Mouse (Mus musculus) stomach, embryonic 15.5 days (tissue): ENCODE measurements at regions not wholly inside any gene's neighbourhood (a gene's known extent, or its start where the extent isn't known, plus 50 kb on each side); places are given as distances from the start of the nearest gene placed in this dataset.

ENCODE experiments used
- ATAC-seq: fragments of 200-750 bp; cut with Nextera tagmentation; 2 replicates; pipeline ENCODE4 v1.8.0; 2017; ENCODE audit warnings: low read depth, moderate number of reproducible peaks, moderate TSS enrichment; ENCODE audit not compliant: insufficient read depth, low FRiP score
- H3K27ac ChIP-seq: fragments of 300-500 bp; sonication (generic); 2 replicates; pipeline ENCODE4 v1.5.1; 2015; ENCODE audit warnings: mild to moderate bottlenecking, inconsistent platforms
- H3K27me3 ChIP-seq: fragments of 300-500 bp; sonication (generic); replicated peaks from 2 replicates; pipeline ENCODE4 v1.6.1; 2015; ENCODE audit warnings: inconsistent platforms
- H3K36me3 ChIP-seq: fragments of 300-500 bp; sonication (generic); 2 replicates; pipeline ENCODE4 v1.6.1; 2015; ENCODE audit warnings: inconsistent platforms
- H3K4me1 ChIP-seq: fragments of 300-500 bp; sonication (generic); 2 replicates; pipeline ENCODE4 v1.6.1; 2015; ENCODE audit warnings: inconsistent platforms
- H3K4me2 ChIP-seq: fragments of 300-500 bp; sonication (generic); 2 replicates; pipeline ENCODE4 v1.6.1; 2015; ENCODE audit warnings: mild to moderate bottlenecking, inconsistent platforms
- H3K4me3 ChIP-seq: fragments of 300-500 bp; sonication (generic); replicated peaks from 2 replicates; pipeline ENCODE4 v1.5.1; 2015; ENCODE audit warnings: inconsistent platforms
- H3K9ac ChIP-seq: fragments of 300-500 bp; sonication (generic); 2 replicates; pipeline ENCODE4 v1.6.1; 2015; ENCODE audit warnings: inconsistent platforms
- H3K9me3 ChIP-seq: fragments of 300-500 bp; sonication (generic); 2 replicates; pipeline ENCODE4 v1.6.1; 2016; ENCODE audit warnings: inconsistent platforms
- WGBS: fragments of 180-500 bp; shearing (Covaris S2); methylation state at CpG from one replicate; pipeline ENCODE4 v1.1.7; 2015; 5-methylcytosine and 5-hydroxymethylcytosine counted together

- no peaks in the 10 kb centered on the region for H3K27me3 ChIP-seq
- no peak for ATAC-seq
- H3K9me3 ChIP-seq: no peaks in the 10 kb centered on the region
- H3K27ac ChIP-seq: no peak overlapping the region
- no peaks in the 10 kb centered on the region for H3K36me3 ChIP-seq
- no peaks in the 10 kb centered on the region for H3K4me1 ChIP-seq
- H3K9ac ChIP-seq: no peak overlapping the region
- H3K4me3 ChIP-seq: no peak overlapping the region
- 68% methylated on average over 9 of the region's 9 CpGs for WGBS
- H3K4me2 ChIP-seq: no peak overlapping the region
Measured at GRCm38 (mm10) chr7:88941246-88941910, 462.6 kb downstream of the Tmem135 start.

- 79% methylated on average over 2 of the region's 2 CpGs for WGBS
- ATAC-seq: no peak
- H3K4me2 ChIP-seq: no peak overlapping the region
- no peak overlapping the region for H3K27ac ChIP-seq
- no peak overlapping the region for H3K9ac ChIP-seq
- no peaks in the 10 kb centered on the region for H3K36me3 ChIP-seq
- no peaks in the 10 kb centered on the region for H3K9me3 ChIP-seq
- no peaks in the 10 kb centered on the region for H3K4me1 ChIP-seq
- H3K27me3 ChIP-seq: no peaks in the 10 kb centered on the region
- H3K4me3 ChIP-seq: no peak overlapping the region
Measured at GRCm38 (mm10) chr7:88940196-88940595, 463.8 kb downstream of the Tmem135 start.

- Histone ChIP-seq H3K9ac (no peak overlapping the region), H3K27me3 (no peaks in the 10 kb centered on the region), H3K27ac (no peak overlapping the region), H3K4me2 (no peak overlapping the region), H3K4me1 (no peaks in the 10 kb centered on the region), H3K9me3 (no peaks in the 10 kb centered on the region), H3K4me3 (no peak overlapping the region), H3K36me3 (no peaks in the 10 kb centered on the region)
- no peak for ATAC-seq
- WGBS: 64% methylated on average over 6 of the region's 6 CpGs
Measured at GRCm38 (mm10) chr7:88928245-88928795, 475.7 kb downstream of the Tmem135 start.
